Mouse (Mus musculus) lung, embryonic 15.5 days (tissue): ENCODE data around the gene Fam171a1. TPM values are rescaled to one million over a fixed set of nuclear protein-coding genes. Genes with fewer than 3 reads are reported as not detected.
"Not testable (repeated sequence)": the region's sequence is repeated elsewhere in the genome, so short reads cannot be mapped to it uniquely, and the experiment has no call there.

ENCODE experiments used
- ATAC-seq: fragments of 200-750 bp; cut with Nextera tagmentation; 2 replicates; pipeline ENCODE4 v1.8.0; 2017; ENCODE audit warnings: moderate number of reproducible peaks, borderline replicate concordance; ENCODE audit not compliant: low FRiP score, low TSS enrichment; ENCODE audit errors: extremely low read depth
- H3K27ac ChIP-seq: fragments of 300-500 bp; sonication (generic); 2 replicates; pipeline ENCODE4 v1.5.1; 2015; ENCODE audit warnings: moderate library complexity, mild to moderate bottlenecking, inconsistent platforms
- H3K27me3 ChIP-seq: fragments of 300-500 bp; sonication (generic); 2 replicates; pipeline ENCODE4 v1.6.1; 2015; ENCODE audit warnings: inconsistent platforms
- H3K36me3 ChIP-seq: fragments of 300-500 bp; sonication (generic); 2 replicates; pipeline ENCODE4 v1.6.1; 2015; ENCODE audit warnings: inconsistent platforms
- H3K4me1 ChIP-seq: fragments of 300-500 bp; sonication (generic); 2 replicates; pipeline ENCODE4 v1.6.1; 2015; ENCODE audit warnings: inconsistent platforms
- H3K4me2 ChIP-seq: fragments of 300-500 bp; sonication (generic); 2 replicates; pipeline ENCODE4 v1.6.1; 2015; ENCODE audit warnings: inconsistent platforms, mild to moderate bottlenecking, moderate library complexity
- H3K4me3 ChIP-seq: fragments of 300-500 bp; sonication (generic); 2 replicates; pipeline ENCODE4 v1.5.1; 2015; ENCODE audit warnings: mild to moderate bottlenecking, inconsistent platforms
- H3K9ac ChIP-seq: fragments of 300-500 bp; sonication (generic); 2 replicates; pipeline ENCODE4 v1.6.1; 2015; ENCODE audit warnings: inconsistent platforms
- H3K9me3 ChIP-seq: fragments of 300-500 bp; sonication (generic); 2 replicates; pipeline ENCODE4 v1.6.1; 2016; ENCODE audit warnings: inconsistent platforms
- WGBS: fragments of 180-500 bp; shearing (Covaris S2); methylation state at CpG from one replicate; pipeline ENCODE4 v1.1.7; 2015; 5-methylcytosine and 5-hydroxymethylcytosine counted together
- polyA plus RNA-seq: library from polyadenylated mRNA; unstranded; fragments of >200 nt; fragmentation: Nextera tagmentation; extraction: Ambion mirVana; gene quantifications from 2 replicates; pipeline ENCODE4 v1.2.1, GENCODE M21; 2015

The Fam171a1 gene
- polyA plus RNA-seq, 1 experiment from 2014 or later = 56.2 TPM

DNA sequence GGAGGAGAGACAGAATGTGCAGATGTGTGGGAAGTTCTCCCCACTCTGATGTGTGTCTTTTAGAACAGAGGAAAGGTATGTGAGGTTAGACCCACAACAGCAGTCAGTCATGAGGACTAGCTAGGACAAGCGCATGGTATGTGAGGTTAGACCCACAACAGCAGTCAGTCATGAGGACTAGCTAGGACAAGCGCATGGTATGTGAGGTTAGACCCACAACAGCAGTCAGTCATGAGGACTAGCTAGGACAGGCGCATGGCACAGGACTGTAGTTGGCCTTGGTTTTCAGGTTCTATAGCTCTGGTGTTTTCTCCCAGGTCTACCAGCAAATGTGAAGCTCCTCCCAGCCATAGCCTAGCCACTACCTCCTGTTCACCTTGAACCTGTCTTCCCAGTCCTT is 103.6 kb downstream of the Fam171a1 start:
- H3K9ac ChIP-seq, H3K4me1 ChIP-seq, H3K4me3 ChIP-seq, H3K27ac ChIP-seq, H3K9me3 ChIP-seq, H3K27me3 ChIP-seq, H3K4me2 ChIP-seq: not testable (repeated sequence)
- peaks cover 12% of the 10 kb centered on the region for H3K36me3 ChIP-seq
- whole genome bisulfite sequencing = 98% methylated on average over 3 of the region's 3 CpGs
- ATAC-seq = peak; percentile 9; the same call in 1 of the 2 replicates

DNA sequence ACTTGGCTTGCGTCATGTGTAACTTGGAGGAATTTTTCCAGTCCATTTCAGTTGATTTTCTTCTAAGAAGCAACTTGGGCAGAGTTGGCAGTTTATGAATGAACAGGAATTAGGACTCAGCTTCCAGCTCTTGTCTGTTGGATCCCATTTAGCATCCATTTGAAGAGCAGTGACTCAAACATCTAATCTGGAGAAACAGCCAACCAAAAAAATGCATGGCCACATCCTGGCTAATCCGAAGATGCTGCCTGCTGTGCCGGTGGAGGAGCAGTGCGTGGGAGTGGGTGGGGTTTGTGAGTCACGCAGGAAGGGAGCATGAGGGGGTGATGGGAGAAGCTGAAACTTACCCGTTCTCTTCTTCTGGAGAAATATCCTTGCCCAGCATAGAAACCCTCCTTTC is 104.2 kb downstream of the Fam171a1 start:
- no peak overlapping the region for H3K4me3 ChIP-seq
- H3K36me3 ChIP-seq = peaks cover 12% of the 10 kb centered on the region
- 74% methylated on average over 6 of the region's 6 CpGs for WGBS
- H3K27me3 ChIP-seq = no peaks in the 10 kb centered on the region
- H3K4me2 ChIP-seq = no peak overlapping the region
- no peak for ATAC-seq
- H3K27ac ChIP-seq = no peak overlapping the region
- no peaks in the 10 kb centered on the region for H3K4me1 ChIP-seq
- H3K9me3 ChIP-seq = no peaks in the 10 kb centered on the region
- H3K9ac ChIP-seq = no peak overlapping the region

DNA sequence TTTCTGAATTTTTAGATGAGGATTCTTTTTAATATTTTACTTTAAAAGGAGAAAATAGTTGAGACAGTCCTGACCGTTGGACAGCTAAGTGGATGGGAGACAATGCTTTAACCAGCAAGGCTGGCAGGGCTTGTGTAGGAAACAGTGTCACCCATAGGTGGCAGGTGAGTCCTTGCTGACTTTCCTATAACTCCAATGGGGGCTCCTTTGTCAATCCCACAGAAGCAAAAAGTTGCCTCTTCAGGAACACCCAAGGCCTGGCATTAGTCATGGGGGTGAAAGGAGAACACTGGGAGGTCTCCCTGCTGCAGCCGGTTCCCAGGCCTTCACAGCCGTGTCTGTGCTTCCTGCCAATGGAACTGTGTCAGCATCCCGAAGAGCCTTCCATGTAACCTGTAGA is 114.5 kb downstream of the Fam171a1 start:
- ATAC-seq = 0 out of 2 replicates have a peak, but pooled peaks have one; percentile 31
- no peak overlapping the region for H3K4me3 ChIP-seq
- H3K36me3 ChIP-seq = peaks cover 21% of the 10 kb centered on the region; the same call in 1 of the 2 replicates

DNA sequence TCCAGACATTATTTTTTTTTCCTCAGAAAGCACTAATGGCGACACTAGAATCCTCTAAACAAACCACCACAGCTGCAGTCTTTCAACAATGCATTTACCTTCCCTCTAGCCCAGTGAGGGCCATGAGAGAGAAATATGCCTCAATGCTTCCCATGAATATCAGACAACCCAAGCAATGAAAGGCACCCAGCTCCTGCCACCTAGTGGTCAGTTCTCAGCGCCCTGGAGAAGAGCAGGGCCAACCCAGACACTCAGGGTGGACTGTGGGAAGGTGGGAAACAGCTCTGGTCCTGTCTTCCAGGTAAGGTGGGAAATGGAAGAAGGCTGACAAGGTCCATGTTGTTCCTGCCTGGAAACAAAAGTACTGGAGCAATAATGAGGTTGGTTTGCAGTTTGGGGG is 115.0 kb downstream of the Fam171a1 start:
- H3K9ac ChIP-seq = no peak overlapping the region
- H3K4me3 ChIP-seq = no peak overlapping the region
- peak; percentile 80; the same call in 1 of the 2 replicates for ATAC-seq
- no peak overlapping the region for H3K27ac ChIP-seq
- WGBS = 11% methylated on average over 2 of the region's 2 CpGs
- peaks cover 21% of the 10 kb centered on the region; the same call in 1 of the 2 replicates for H3K36me3 ChIP-seq
- no peaks in the 10 kb centered on the region for H3K4me1 ChIP-seq
- no peak overlapping the region for H3K4me2 ChIP-seq
- no peaks in the 10 kb centered on the region for H3K9me3 ChIP-seq
- no peaks in the 10 kb centered on the region for H3K27me3 ChIP-seq

More for the DNA sequence above, 114.5 kb downstream of the Fam171a1 start:
- 69% methylated on average over 4 of the region's 4 CpGs for WGBS
- H3K4me2 ChIP-seq = no peak overlapping the region
- no peak overlapping the region for H3K27ac ChIP-seq
- H3K9me3 ChIP-seq = no peaks in the 10 kb centered on the region
- no peaks in the 10 kb centered on the region for H3K27me3 ChIP-seq
- no peaks in the 10 kb centered on the region for H3K4me1 ChIP-seq
- no peak overlapping the region for H3K9ac ChIP-seq

DNA sequence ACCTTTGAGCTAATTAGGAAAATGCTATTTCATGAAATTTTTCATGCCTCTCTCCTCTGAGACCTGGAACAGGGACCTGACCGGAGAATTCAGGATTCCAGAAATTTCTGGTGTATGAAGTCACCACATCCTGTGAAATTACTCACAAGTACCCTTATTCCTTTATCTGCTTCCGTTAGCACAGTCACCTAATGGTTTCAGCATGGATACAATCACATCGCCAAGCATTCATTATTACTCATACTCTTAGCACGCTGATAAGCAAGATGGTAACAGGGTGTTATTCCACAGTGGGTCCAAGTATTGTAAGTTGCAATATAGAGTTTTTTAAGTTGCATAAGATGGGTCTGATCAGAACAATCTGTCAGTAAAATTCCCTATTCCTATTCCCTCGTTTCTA is 125.2 kb downstream of the Fam171a1 start:
- Histone ChIP-seq H3K36me3 (no peaks in the 10 kb centered on the region), H3K27me3 (no peaks in the 10 kb centered on the region), H3K4me1 (no peaks in the 10 kb centered on the region), H3K4me3 (no peak overlapping the region), H3K4me2 (no peak overlapping the region), H3K9me3 (no peaks in the 10 kb centered on the region), H3K27ac (no peak overlapping the region), H3K9ac (no peak overlapping the region)
- no peak for ATAC-seq
- 30% methylated on average over 5 of the region's 5 CpGs for WGBS

DNA sequence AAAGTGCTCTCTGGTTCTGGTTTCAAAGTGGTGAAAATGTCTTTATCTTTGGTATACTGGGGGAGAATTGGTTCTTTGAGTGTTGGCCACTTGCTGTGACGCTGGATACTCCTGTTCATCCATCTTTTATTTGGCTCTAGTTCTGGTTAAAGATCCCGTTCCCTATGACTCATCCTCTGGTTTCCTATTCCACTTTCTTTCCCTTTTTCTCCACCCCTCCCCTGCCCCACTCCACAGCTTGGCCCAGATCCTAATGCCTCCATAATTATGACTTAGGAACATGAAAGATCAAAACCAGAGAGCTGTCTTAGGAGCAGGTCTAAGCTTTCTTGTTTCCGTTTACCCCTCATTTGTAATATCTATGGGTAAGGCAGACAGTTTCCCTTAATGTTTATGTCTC is 130.2 kb downstream of the Fam171a1 start:
- H3K27me3 ChIP-seq = no peaks in the 10 kb centered on the region
- no peak overlapping the region for H3K27ac ChIP-seq
- no peak for ATAC-seq
- no peaks in the 10 kb centered on the region for H3K36me3 ChIP-seq
- H3K4me2 ChIP-seq = no peak overlapping the region
- H3K4me3 ChIP-seq = no peak overlapping the region
- WGBS = 33% methylated on average over 3 of the region's 3 CpGs
- no peak overlapping the region for H3K9ac ChIP-seq
- H3K9me3 ChIP-seq = no peaks in the 10 kb centered on the region
- H3K4me1 ChIP-seq = no peaks in the 10 kb centered on the region

DNA sequence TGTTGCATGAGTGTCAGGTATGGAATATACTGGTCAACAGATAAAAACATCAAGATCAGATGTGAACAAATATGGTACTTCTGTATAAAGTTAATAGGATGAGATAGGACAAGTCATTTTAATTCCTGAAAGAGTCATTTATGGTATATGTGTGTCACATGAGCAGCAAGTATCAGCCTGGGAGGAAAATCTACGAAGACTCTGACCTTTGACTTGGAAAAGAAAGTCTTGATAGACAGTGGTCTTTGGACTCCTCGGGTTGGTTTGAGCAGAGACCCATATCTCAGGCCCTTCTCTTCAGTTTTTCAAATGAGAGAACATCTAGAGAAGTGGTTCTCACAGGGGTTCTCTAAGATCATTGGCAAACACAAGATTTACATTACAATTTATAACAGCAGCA is 137.3 kb downstream of the Fam171a1 start:
- no peak overlapping the region for H3K4me3 ChIP-seq
- H3K9ac ChIP-seq = no peak overlapping the region

DNA sequence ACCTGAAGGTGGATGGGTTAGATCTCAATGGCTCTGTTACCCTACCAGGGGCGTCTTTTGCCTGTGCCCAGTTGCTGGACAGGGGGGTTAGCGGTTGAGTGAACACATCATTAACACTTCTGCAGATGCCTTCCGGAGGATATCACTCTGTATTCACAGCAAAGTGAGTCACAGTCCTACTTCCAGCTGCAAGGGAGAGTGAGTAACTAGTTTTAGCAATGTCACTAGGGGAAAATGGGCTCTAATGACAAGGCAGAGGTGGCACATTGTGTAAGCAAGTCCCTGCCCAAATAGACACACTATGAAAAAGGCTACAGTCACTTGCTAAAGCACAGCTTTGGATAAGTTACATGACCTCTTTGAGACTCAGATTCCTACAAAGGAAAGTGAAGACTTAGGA is 152.4 kb downstream of the Fam171a1 start:
- Histone ChIP-seq H3K27me3 (no peaks in the 10 kb centered on the region), H3K27ac (no peak overlapping the region), H3K9ac (no peak overlapping the region), H3K4me2 (no peak overlapping the region), H3K36me3 (no peaks in the 10 kb centered on the region), H3K4me1 (no peaks in the 10 kb centered on the region), H3K4me3 (no peak overlapping the region), H3K9me3 (no peaks in the 10 kb centered on the region)
- WGBS = 64% methylated on average over 3 of the region's 3 CpGs
- ATAC-seq = no peak

More for the DNA sequence above, 137.3 kb downstream of the Fam171a1 start:
- Histone ChIP-seq H3K27me3 (no peaks in the 10 kb centered on the region), H3K36me3 (no peaks in the 10 kb centered on the region), H3K9me3 (no peaks in the 10 kb centered on the region), H3K27ac (no peak overlapping the region), H3K4me1 (no peaks in the 10 kb centered on the region), H3K4me2 (no peak overlapping the region)
- WGBS = 63% methylated on average over 2 of the region's 2 CpGs
- ATAC-seq = no peak

DNA sequence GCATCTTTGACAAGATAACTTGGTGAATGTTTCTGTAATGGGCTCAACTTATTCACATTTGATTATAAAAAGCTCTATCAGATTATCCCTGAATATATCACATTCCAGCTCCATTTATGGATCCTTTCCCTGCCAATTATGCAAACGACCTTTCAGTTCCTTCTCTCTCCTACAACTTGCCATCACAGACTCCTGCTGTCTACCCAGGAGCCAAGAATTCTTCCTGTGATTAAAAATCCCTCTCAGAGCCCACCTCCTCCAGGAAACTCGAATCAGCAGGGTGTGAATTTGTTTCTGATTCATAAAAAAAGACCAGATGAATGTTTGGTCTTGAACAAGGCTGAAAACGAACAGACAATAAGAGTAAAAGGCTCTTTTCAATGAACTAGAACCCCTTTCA is 153.9 kb downstream of the Fam171a1 start:
- no peak for ATAC-seq
- 27% methylated on average over 3 of the region's 3 CpGs for WGBS
- no peak overlapping the region for H3K4me2 ChIP-seq

DNA sequence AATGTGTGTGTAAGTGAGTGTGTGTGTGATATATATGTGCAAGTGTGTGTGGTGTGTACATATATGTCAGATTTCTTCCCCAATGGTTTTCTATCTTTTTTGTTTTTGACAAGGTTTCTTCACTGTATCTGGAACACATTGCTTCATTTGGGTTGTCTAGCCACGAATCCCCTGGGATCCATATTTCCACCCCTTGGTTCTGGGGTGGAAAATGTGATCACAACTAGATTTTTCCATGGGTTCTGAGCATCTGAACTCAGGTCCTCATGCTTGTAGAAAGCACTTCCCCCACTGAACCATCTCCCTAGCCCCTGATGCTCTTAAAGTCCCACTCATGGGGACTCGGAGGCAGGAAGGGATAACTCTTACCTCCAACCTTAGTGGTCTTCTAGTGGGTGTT is 159.3 kb downstream of the Fam171a1 start:
- Histone ChIP-seq H3K9me3 (no peaks in the 10 kb centered on the region), H3K4me1 (no peaks in the 10 kb centered on the region), H3K4me2 (no peak overlapping the region), H3K9ac (no peak overlapping the region), H3K27me3 (no peaks in the 10 kb centered on the region), H3K4me3 (no peak overlapping the region), H3K27ac (no peak overlapping the region), H3K36me3 (no peaks in the 10 kb centered on the region)
- no peak for ATAC-seq
- WGBS = 87% methylated on average over 2 of the region's 2 CpGs

More for the DNA sequence above, 153.9 kb downstream of the Fam171a1 start:
- H3K4me1 ChIP-seq = no peaks in the 10 kb centered on the region
- H3K4me3 ChIP-seq = no peak overlapping the region
- H3K27me3 ChIP-seq = no peaks in the 10 kb centered on the region
- no peaks in the 10 kb centered on the region for H3K9me3 ChIP-seq
- no peak overlapping the region for H3K27ac ChIP-seq
- H3K36me3 ChIP-seq = no peaks in the 10 kb centered on the region
- no peak overlapping the region for H3K9ac ChIP-seq

DNA sequence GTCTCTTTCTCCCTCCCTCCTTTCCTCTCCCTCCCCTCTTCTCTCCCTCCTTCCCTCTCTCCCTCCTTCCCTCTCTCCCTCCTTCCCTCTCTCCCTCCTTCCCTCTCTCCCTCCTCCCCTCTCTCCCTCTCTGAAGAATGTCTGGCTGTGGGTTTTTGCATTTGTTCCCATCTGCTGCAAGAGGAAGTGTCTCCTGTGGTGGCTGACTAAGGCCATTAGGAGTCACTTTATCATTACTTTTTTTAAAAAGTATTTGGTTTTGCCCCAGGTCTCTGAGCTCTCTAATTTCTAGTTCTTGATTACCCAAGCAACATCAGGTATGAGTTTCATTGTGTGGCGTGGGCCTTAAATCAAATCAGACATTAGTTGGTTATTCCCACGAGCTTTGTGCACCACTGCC is 162.1 kb downstream of the Fam171a1 start:
- WGBS = 79% methylated on average over 2 of the region's 2 CpGs
- no peaks in the 10 kb centered on the region for H3K36me3 ChIP-seq
- H3K4me2 ChIP-seq = no peak overlapping the region
- no peak overlapping the region for H3K27ac ChIP-seq
- H3K4me1 ChIP-seq = no peaks in the 10 kb centered on the region
- H3K4me3 ChIP-seq = no peak overlapping the region
- no peaks in the 10 kb centered on the region for H3K9me3 ChIP-seq
- no peak overlapping the region for H3K9ac ChIP-seq
- H3K27me3 ChIP-seq = no peaks in the 10 kb centered on the region
- ATAC-seq = no peak
